Mouse (Mus musculus) spleen, adult 2 months (tissue): ENCODE data around the gene 9930111J21Rik2. TPM values are rescaled to one million over a fixed set of nuclear protein-coding genes. Genes with fewer than 3 reads are reported as not detected.

Experiments used
- DNase-seq, 2 experiments: peaks; one replicate each; pipeline versions ENCODE4 v3.0.0 to v3.0.0-alpha.2; 2012 to 2021; ENCODE audit warnings: low spot score in 2 of 2, low read depth in 1 of 2
- H3K27ac ChIP-seq: fragments of 200-500 bp; 2 replicates; pipeline ENCODE4 v1.5.1; 2012; ENCODE audit warnings: low read length, inconsistent platforms; ENCODE audit not compliant: insufficient read depth
- H3K27me3 ChIP-seq: fragments of 200-500 bp; 2 replicates; pipeline ENCODE4 v1.6.1; 2012; ENCODE audit warnings: mild to moderate bottlenecking, moderate library complexity, low read length, inconsistent platforms; ENCODE audit not compliant: control insufficient read depth, insufficient read depth
- H3K36me3 ChIP-seq: fragments of 200-500 bp; 2 replicates; pipeline ENCODE4 v1.6.1; 2012; ENCODE audit warnings: mild to moderate bottlenecking, low read length, inconsistent platforms; ENCODE audit not compliant: control insufficient read depth, insufficient read depth
- H3K4me1 ChIP-seq: fragments of 200-500 bp; 2 replicates; pipeline ENCODE4 v1.6.1; 2011; ENCODE audit warnings: inconsistent platforms; ENCODE audit not compliant: control insufficient read depth, insufficient read depth, insufficient read length
- H3K4me3 ChIP-seq: fragments of 200-500 bp; 2 replicates; pipeline ENCODE4 v1.5.1; 2011; ENCODE audit warnings: mild to moderate bottlenecking, inconsistent platforms; ENCODE audit not compliant: insufficient read depth, insufficient read length; ENCODE audit errors: extremely low read depth
- CTCF ChIP-seq: fragments of 200-500 bp; IDR thresholded peaks from 2 replicates; pipeline ENCODE4 v1.5.1; 2011; ENCODE audit warnings: mild to moderate bottlenecking, inconsistent platforms; ENCODE audit not compliant: insufficient read depth, insufficient read length, insufficient replicate concordance; ENCODE audit errors: extremely low read depth
- POLR2A ChIP-seq: fragments of 200-500 bp; IDR thresholded peaks from 2 replicates; pipeline ENCODE4 v1.6.1; 2011; ENCODE audit warnings: low read depth, low read length, inconsistent platforms
- WGBS: fragments of 180-500 bp; shearing (Covaris S2); methylation state at CpG from one replicate; pipeline ENCODE4 v1.1.7; 2018; 5-methylcytosine and 5-hydroxymethylcytosine counted together
- polyA plus RNA-seq: library from polyadenylated mRNA; depleted of rRNA; stranded (reverse); fragments of >200 nt; gene quantifications from 2 replicates; pipeline ENCODE4 v1.2.3, GENCODE M21; 2012

Gene 9930111J21Rik2
- polyA plus RNA-seq, 1 experiment: 11.0 TPM

- Histone ChIP-seq H3K27ac (peak overlapping the region; percentile 45; the same call in 1 of the 2 replicates), H3K27me3 (no peaks in the 10 kb centered on the region), H3K4me3 (no peak overlapping the region), H3K4me1 (peaks cover 18% of the 10 kb centered on the region), H3K36me3 (peaks cover 10% of the 10 kb centered on the region)
- WGBS: 71% methylated on average over 4 of the region's 4 CpGs
- TF ChIP-seq POLR2A (no peak), CTCF (no peak)
- DNase-seq: no peak
Observed at GRCm38 (mm10) chr11:49091171-49091570, 40.1 kb upstream of the 9930111J21Rik2 start.

- TF ChIP-seq CTCF (no peak), POLR2A (no peak)
- H3K4me3 ChIP-seq: no peak overlapping the region
- H3K27me3 ChIP-seq: no peaks in the 10 kb centered on the region
- H3K27ac ChIP-seq: no peak overlapping the region
- H3K4me1 ChIP-seq: peaks cover 19% of the 10 kb centered on the region
- no peak for DNase-seq
- peaks cover 5% of the 10 kb centered on the region; the same call in 1 of the 2 replicates for H3K36me3 ChIP-seq
- 65% methylated on average over 5 of the region's 5 CpGs for WGBS
Observed at GRCm38 (mm10) chr11:49090551-49090950, 39.5 kb upstream of the 9930111J21Rik2 start.

DNA sequence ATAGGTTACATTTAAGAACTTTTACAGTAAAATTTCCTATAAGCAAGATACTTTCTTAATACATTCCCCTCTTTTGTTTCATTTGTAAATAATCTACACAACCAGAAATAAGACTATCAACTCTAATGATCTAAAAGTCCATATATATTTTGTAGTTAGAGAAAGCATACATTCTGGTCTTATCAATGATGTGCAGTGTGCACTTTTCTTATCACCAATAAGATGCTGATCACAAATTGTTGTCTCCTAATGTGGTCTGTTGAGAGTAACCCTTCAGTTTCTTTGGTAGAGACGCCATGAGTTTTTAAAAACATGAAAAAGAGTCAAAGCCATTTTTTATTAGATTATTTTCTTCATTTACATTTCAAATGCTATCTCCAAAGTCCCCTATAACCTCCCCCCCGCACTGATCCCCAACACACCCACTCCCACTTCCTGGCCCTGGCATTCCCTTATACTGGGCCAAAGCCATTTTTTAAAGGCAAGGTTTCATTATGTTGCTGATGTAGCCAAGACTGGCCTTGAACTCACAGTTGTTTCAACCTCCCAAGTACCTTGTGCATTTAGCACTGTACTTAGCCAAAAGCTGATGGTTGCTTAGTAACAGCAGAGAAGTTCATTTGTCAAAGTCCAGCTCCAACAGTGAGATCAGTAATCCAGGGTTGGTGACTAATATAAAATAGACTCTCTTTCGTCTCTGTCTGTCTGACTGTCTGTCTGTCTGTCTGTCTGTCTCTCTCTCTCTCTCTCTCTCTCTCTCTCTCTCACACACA, 38.9 kb upstream of the 9930111J21Rik2 start:
- H3K27me3 ChIP-seq: no peaks in the 10 kb centered on the region
- H3K27ac ChIP-seq: peak overlapping the region; percentile 20; the same call in 1 of the 2 replicates
- H3K4me1 ChIP-seq: peaks cover 23% of the 10 kb centered on the region

DNA sequence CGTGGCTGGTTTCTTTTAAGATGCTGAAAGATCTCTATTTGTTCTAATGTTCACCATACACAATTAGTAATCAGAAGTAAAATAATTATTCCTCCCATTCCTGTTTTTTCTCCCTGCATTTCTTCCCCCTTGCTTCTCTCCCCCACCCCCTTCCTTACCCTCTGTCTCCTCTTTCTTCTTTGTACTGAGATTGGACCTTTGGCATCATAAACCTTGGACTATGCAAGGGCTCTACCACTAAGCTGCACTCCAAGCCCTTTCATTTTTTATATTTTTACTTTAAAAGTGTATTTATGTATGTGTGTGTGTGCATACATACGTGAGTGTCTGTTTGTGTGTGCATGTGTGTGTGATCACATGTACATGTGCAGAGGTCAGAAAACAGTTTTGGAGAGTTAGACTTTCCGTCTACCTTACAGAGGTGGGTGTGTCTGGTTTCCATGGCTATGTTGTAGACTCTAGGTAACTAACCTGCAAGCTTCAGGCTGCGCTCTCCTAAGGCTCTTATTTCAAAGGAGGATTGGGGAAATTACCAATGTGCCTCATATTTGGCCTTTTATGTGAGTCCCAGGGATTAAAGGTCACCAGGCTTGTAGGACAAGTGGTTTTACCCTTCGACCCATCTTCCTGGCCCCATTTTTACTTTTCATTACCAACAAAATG, 38.1 kb upstream of the 9930111J21Rik2 start:
- Histone ChIP-seq H3K4me3 (peak overlapping the region; percentile 73; the same call in 1 of the 2 replicates), H3K27me3 (no peaks in the 10 kb centered on the region), H3K4me1 (peaks cover 26% of the 10 kb centered on the region), H3K36me3 (peaks cover 2% of the 10 kb centered on the region; the same call in 1 of the 2 replicates), H3K27ac (peak overlapping the region; percentile 38; the same call in 1 of the 2 replicates)
- DNase-seq: no peak
- 75% methylated on average over 5 of the region's 5 CpGs for WGBS
- TF ChIP-seq CTCF: no peak
- no peak for TF ChIP-seq POLR2A

More for the DNA sequence above, 38.9 kb upstream of the 9930111J21Rik2 start:
- 63% methylated on average over 3 of the region's 3 CpGs for whole genome bisulfite sequencing
- Histone ChIP-seq H3K36me3 (peaks cover 2% of the 10 kb centered on the region; the same call in 1 of the 2 replicates), H3K4me3 (no peak overlapping the region)
- TF ChIP-seq CTCF (no peak), POLR2A (no peak)
- no peak for DNase-seq

DNA sequence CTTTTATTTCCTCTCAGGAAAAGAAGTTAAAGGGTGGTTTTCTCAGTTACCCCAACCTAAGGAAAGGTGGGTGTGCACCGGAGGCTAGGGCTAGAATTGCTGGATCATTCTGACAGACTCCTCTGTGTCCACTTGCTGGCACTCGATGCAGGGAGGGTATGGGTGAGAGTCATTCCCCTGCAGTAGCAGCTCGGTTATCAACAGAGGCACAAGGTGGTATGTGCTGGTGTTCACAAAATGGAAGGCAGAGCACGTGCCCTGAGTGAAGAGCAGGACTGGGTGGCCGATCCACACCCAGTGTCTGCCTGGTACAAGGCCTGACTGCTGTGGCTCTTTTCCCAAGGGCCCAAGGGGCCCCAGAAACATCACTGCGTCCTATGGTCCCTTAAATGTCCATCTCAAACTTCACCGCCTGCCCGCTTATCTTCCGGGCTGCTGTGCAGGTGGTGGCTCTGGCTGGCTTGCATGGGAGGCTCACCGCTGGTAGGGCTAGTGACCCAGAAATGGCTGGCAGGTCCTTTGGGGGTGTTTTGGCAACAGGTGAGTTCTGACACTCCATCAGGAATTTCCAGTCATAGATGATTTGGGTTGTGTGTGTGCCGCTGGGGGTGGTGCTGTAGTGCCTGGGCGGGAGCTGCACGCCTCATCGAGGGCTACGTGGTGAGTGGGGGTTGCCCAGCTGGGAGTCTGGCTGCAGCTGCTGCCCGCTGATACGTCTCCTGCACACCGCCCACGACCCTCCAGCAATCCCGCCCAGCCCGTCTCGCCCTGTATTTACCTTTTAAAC, 37.0 kb upstream of the 9930111J21Rik2 start:
- peak in 1 of 2 experiments; percentile 65 for DNase-seq
- WGBS: 2% methylated on average over 22 of the region's 22 CpGs
- TF ChIP-seq CTCF (no peak), POLR2A (0 out of 2 replicates have a peak, but pooled peaks have one; percentile 4)
- Histone ChIP-seq H3K4me3 (peak overlapping the region; percentile 73), H3K4me1 (peaks cover 33% of the 10 kb centered on the region), H3K27ac (peak overlapping the region; percentile 94), H3K36me3 (peaks cover 2% of the 10 kb centered on the region; the same call in 1 of the 2 replicates), H3K27me3 (no peaks in the 10 kb centered on the region)

GRCm38 (mm10) chr11:49086858-49087361, 35.9 kb upstream of the 9930111J21Rik2 start:
- DNase-seq: no peak
- Histone ChIP-seq H3K36me3 (peaks cover 2% of the 10 kb centered on the region; the same call in 1 of the 2 replicates), H3K27me3 (no peaks in the 10 kb centered on the region), H3K27ac (peak overlapping the region; percentile 91), H3K4me1 (peaks cover 33% of the 10 kb centered on the region), H3K4me3 (peak overlapping the region; percentile 80)
- TF ChIP-seq CTCF (no peak), POLR2A (no peak; the same call in 1 of the 2 replicates)
- 2% methylated on average over 6 of the region's 6 CpGs for WGBS
